Mouse (Mus musculus) lung, embryonic 16.5 days (tissue): ENCODE measurements around the gene Olfr30. TPM values are rescaled to one million over a fixed set of nuclear protein-coding genes. Genes with fewer than 3 reads are reported as not detected.

ENCODE experiments used
- ATAC-seq: fragments of 200-750 bp; cut with Nextera tagmentation; 2 replicates; pipeline ENCODE4 v1.8.0; 2017; ENCODE audit warnings: low read depth, mild to moderate bottlenecking, moderate library complexity
- H3K27ac ChIP-seq: fragments of 300-500 bp; sonication (generic); 2 replicates; pipeline ENCODE4 v1.5.1; 2014; ENCODE audit warnings: mild to moderate bottlenecking, control low read depth, low read length
- H3K27me3 ChIP-seq: fragments of 300-500 bp; sonication (generic); 2 replicates; pipeline ENCODE4 v1.6.1; 2014; ENCODE audit warnings: low read depth, low read length, mixed read lengths; ENCODE audit not compliant: control insufficient read depth, insufficient read depth
- H3K36me3 ChIP-seq: fragments of 300-500 bp; sonication (generic); 2 replicates; pipeline ENCODE4 v1.6.1; 2014; ENCODE audit warnings: low read length; ENCODE audit not compliant: control insufficient read depth, insufficient read depth
- H3K4me1 ChIP-seq: fragments of 300-500 bp; sonication (generic); replicated peaks from 2 replicates; pipeline ENCODE4 v1.6.1; 2014; ENCODE audit warnings: low read length, mixed read lengths; ENCODE audit not compliant: control insufficient read depth, insufficient read depth
- H3K4me2 ChIP-seq: fragments of 300-500 bp; sonication (generic); 2 replicates; pipeline ENCODE4 v1.6.1; 2014; ENCODE audit warnings: low read depth, low read length, control low read depth
- H3K4me3 ChIP-seq: fragments of 300-500 bp; sonication (generic); 2 replicates; pipeline ENCODE4 v1.5.1; 2014; ENCODE audit warnings: mild to moderate bottlenecking, low read length, control low read depth
- H3K9ac ChIP-seq: fragments of 300-500 bp; sonication (generic); 2 replicates; pipeline ENCODE4 v1.6.1; 2014; ENCODE audit warnings: low read length, control low read depth
- H3K9me3 ChIP-seq: fragments of 300-500 bp; sonication (generic); 2 replicates; pipeline ENCODE4 v1.6.1; 2016; ENCODE audit warnings: low read length; ENCODE audit not compliant: control insufficient read depth
- WGBS: fragments of 180-500 bp; shearing (Covaris S2); extraction: QIAGEN DNeasy Blood & Tissue Kit; methylation state at CpG from one replicate; pipeline ENCODE4 v1.1.7; 2014; 5-methylcytosine and 5-hydroxymethylcytosine counted together
- polyA plus RNA-seq: library from polyadenylated mRNA; unstranded; fragments of >200 nt; fragmentation: Nextera tagmentation; extraction: Ambion mirVana; gene quantifications from 2 replicates; pipeline ENCODE4 v1.2.1, GENCODE M21; 2015

The Olfr30 gene
- polyA plus RNA-seq, 1 experiment from 2014 or later = not detected

GRCm38 (mm10) chr11:58420815-58421214 is 41.3 kb downstream of the Olfr30 start, which contains the start of gene 1810065E05Rik:
Gene 1810065E05Rik, plus strand, starts transcription at chr11:58421111.
- Histone ChIP-seq H3K27ac (no peak within 1 kb of the TSS), H3K4me3 (no peak within 1 kb of the TSS), H3K9me3 (no peaks in the 10 kb centered on the region), H3K36me3 (no peaks in the 10 kb centered on the region), H3K4me1 (no peaks in the 10 kb centered on the region), H3K27me3 (no peaks in the 10 kb centered on the region), H3K4me2 (no peak within 1 kb of the TSS), H3K9ac (no peak within 1 kb of the TSS)
- WGBS = 37% methylated on average over 1 of the region's 1 CpGs
- no peak for ATAC-seq

- no peak for ATAC-seq
- WGBS = 42% methylated on average over 3 of the region's 3 CpGs
- H3K9me3 ChIP-seq = no peaks in the 10 kb centered on the region
- no peak overlapping the region for H3K4me3 ChIP-seq
- no peak overlapping the region for H3K4me2 ChIP-seq
- no peaks in the 10 kb centered on the region for H3K4me1 ChIP-seq
- H3K36me3 ChIP-seq = no peaks in the 10 kb centered on the region
- H3K9ac ChIP-seq = no peak overlapping the region
- H3K27me3 ChIP-seq = no peaks in the 10 kb centered on the region
- no peak overlapping the region for H3K27ac ChIP-seq
These were observed 43.7 kb downstream of the Olfr30 start for GRCm38 (mm10) chr11:58418336-58418735.

DNA sequence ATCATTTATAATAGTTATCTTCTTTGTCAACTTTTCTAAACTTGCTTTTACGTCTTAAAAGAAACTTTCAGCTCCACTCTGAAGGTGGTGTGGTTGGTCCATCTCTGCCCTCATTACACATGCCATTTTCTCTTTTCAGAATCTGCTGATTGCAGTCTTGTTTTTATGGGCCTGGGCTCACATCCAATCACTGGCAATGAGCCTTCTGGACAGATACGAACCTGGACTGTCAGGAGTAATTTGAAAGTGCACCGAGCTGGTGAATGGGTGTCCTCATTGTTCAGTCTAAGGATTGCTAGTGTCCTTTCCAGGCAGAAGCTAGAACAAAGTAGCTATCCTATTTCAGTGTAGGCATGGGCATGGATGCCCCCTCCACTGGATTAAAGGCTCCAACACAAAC is 54.0 kb downstream of the Olfr30 start:
- no peak overlapping the region for H3K4me2 ChIP-seq
- H3K36me3 ChIP-seq = no peaks in the 10 kb centered on the region
- H3K27ac ChIP-seq = no peak overlapping the region
- H3K9me3 ChIP-seq = no peaks in the 10 kb centered on the region
- ATAC-seq = no peak
- no peak overlapping the region for H3K4me3 ChIP-seq
- 55% methylated on average over 3 of the region's 3 CpGs for WGBS
- H3K4me1 ChIP-seq = no peaks in the 10 kb centered on the region
- no peak overlapping the region for H3K9ac ChIP-seq
- no peaks in the 10 kb centered on the region for H3K27me3 ChIP-seq

Other genes starting within 250 kb of the Olfr30 start
- 0.10 TPM in 1 of 2 replicates, not detected in the other for gene 4930438A08Rik, start 187.5 kb downstream of the Olfr30 start, polyA plus RNA-seq
- gene Zfp692, start 155.2 kb downstream of the Olfr30 start, polyA plus RNA-seq = 23.0 and 24.4 TPM in 2 replicates
- 35.4 and 37.6 TPM in 2 replicates for gene Zfp672, start 131.9 kb downstream of the Olfr30 start, polyA plus RNA-seq
- 35.1 and 36.9 TPM in 2 replicates for gene Sh3bp5l, start 131.5 kb downstream of the Olfr30 start, polyA plus RNA-seq
- 0.33 TPM in 1 of 2 replicates, not detected in the other for gene Lypd8, start 83.2 kb downstream of the Olfr30 start, polyA plus RNA-seq
- gene 1810065E05Rik, start 41.2 kb downstream of the Olfr30 start, polyA plus RNA-seq = not detected in 2 replicates
- gene Gm12253, start 29.7 kb downstream of the Olfr30 start, polyA plus RNA-seq = not detected in 2 replicates
- gene Lypd9, start 9.3 kb downstream of the Olfr30 start, polyA plus RNA-seq = not detected in 2 replicates
- gene Olfr332, start 30.3 kb upstream of the Olfr30 start, polyA plus RNA-seq = 0.14 and 0.19 TPM in 2 replicates
- not detected in 2 replicates for gene Olfr331, start 40.3 kb upstream of the Olfr30 start, polyA plus RNA-seq
- gene Olfr330, start 72.6 kb upstream of the Olfr30 start, polyA plus RNA-seq = not detected in 2 replicates
- not detected in 2 replicates for gene Olfr329-ps, start 84.2 kb upstream of the Olfr30 start, polyA plus RNA-seq
- gene Olfr328, start 93.4 kb upstream of the Olfr30 start, polyA plus RNA-seq = 0.05 TPM in 1 of 2 replicates, not detected in the other
- gene Olfr224, start 108.3 kb upstream of the Olfr30 start, polyA plus RNA-seq = not detected in 2 replicates
- not detected in 2 replicates for gene Olfr325, start 115.5 kb upstream of the Olfr30 start, polyA plus RNA-seq
- gene Olfr324, start 132.8 kb upstream of the Olfr30 start, polyA plus RNA-seq = not detected in 2 replicates
- gene 2210407C18Rik, start 153.8 kb upstream of the Olfr30 start, polyA plus RNA-seq = not detected in 2 replicates
- gene Olfr323, start 168.2 kb upstream of the Olfr30 start, polyA plus RNA-seq = not detected in 2 replicates
- gene Trim58, start 178.2 kb upstream of the Olfr30 start, polyA plus RNA-seq = 0.09 and 0.19 TPM in 2 replicates
- gene Olfr322, start 196.5 kb upstream of the Olfr30 start, polyA plus RNA-seq = not detected in 2 replicates
- gene Olfr320, start 218.8 kb upstream of the Olfr30 start, polyA plus RNA-seq = not detected in 2 replicates
- not detected in 2 replicates for gene Olfr319, start 236.9 kb upstream of the Olfr30 start, polyA plus RNA-seq